Mouse (Mus musculus): ENCODE data around the gene Stx4a. TPM values are rescaled to one million over a fixed set of nuclear protein-coding genes. Genes with fewer than 3 reads are reported as not detected.
A peak's percentile ranks its signal among the peaks of the same experiment; 100 is the strongest.
"Not testable (repeated sequence)": the region's sequence is repeated elsewhere in the genome, so short reads cannot be mapped to it uniquely, and the experiment has no call there.

The Stx4a gene
- polyA plus RNA-seq, 1 experiment from 2014 or later = 48.1 TPM

DNA sequence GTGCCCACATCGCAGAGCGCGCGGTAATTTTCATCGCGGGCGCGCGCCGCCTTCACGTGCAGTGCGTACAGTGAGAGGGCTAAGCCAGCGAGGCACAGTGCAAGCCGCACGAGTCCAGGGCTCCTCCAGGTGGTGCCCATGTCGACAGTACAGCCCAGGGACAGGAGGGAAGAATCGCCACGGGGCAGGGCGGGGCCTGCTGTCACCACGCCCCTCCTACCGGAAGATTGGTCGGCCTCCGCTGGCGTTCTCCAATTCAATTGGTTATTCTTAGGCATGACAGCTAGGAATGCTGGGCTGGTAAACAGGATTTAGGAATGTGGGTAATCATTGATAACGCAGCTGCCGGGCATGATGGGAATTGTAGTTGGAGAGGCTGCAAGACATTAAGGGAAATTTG is 71.3 kb downstream of the Stx4a start, which contains the start of the genes Gm21974 and Vkorc1:
Gm21974 (minus strand) TSS at position 13 of the 400 bp plus-strand sequence.
Vkorc1 (minus strand) TSS at position 176 of the 400 bp plus-strand sequence.
- WGBS = under 1% methylated on average over 26 of the region's 26 CpGs
- ATAC-seq (ENCODE audit: insufficient read depth, low FRiP score, low read depth) = peak; percentile 95
- H3K4me2 ChIP-seq = peak within 1 kb of the TSS; percentile 85
- H3K4me1 ChIP-seq = peaks cover 12% of the 10 kb centered on the region
- peak within 1 kb of the TSS; percentile 61 for H3K9ac ChIP-seq
- H3K27ac ChIP-seq = peak within 1 kb of the TSS; percentile 88
- no peaks in the 10 kb centered on the region for H3K27me3 ChIP-seq (replicated peaks)
- H3K9me3 ChIP-seq = no peaks in the 10 kb centered on the region
- peaks cover 13% of the 10 kb centered on the region for H3K36me3 ChIP-seq
- peak within 1 kb of the TSS; percentile 74 for H3K4me3 ChIP-seq (replicated peaks)

DNA sequence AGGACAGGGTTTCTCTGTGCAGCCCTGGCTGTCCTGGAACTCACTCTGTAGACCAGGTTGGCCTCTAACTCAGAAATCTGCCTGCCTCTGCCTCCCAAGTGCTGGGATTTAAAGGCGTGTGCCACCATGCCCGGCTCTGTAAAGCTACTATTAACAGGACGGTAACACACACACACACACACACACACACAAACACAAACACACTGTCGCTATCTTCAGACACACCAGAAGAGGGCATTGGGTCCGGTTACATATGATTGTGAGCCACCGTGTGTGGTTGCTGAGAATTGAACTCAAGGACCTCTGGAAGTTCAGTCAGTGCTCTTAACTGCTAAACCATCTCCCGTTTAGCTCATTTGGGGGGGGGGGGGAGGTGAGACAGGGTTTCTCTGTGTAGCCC is 71.8 kb downstream of the Stx4a start:
- peak overlapping the region; percentile 22; the same call in 1 of the 2 replicates for H3K27ac ChIP-seq
- H3K4me2 ChIP-seq = peak overlapping the region; percentile 85
- H3K4me1 ChIP-seq = peaks cover 12% of the 10 kb centered on the region
- WGBS = 62% methylated on average over 7 of the region's 7 CpGs
- not testable (repeated sequence) for ATAC-seq (ENCODE audit: insufficient read depth, low FRiP score, low read depth); H3K9me3 ChIP-seq; H3K9ac ChIP-seq; H3K27me3 ChIP-seq (replicated peaks)
- peaks cover 13% of the 10 kb centered on the region for H3K36me3 ChIP-seq
- peak overlapping the region; percentile 74 for H3K4me3 ChIP-seq (replicated peaks)

DNA sequence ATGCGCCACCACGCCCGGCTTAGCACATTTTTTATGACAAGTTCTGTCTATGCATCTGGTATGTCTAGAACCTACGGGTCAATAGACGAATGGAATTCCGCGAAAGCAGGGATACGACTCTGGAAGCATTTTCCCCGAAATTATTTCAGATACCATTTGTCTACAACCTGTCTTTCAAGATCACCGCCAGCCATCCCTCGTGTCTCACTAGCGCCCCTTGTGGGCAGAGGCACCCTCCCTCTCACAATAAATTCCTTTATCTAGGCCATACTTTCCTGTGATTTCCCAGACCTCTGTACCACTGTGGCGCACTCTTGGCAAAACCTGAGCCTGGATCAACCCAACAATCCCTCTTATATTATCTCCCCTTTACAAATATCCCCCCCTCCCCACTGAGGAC is 72.3 kb downstream of the Stx4a start:
- Histone ChIP-seq H3K4me3 (replicated peaks) (no peak overlapping the region), H3K4me1 (peaks cover 12% of the 10 kb centered on the region), H3K9me3 (no peaks in the 10 kb centered on the region), H3K27ac (no peak overlapping the region), H3K9ac (no peak overlapping the region), H3K4me2 (no peak overlapping the region), H3K27me3 (replicated peaks) (no peaks in the 10 kb centered on the region), H3K36me3 (peaks cover 13% of the 10 kb centered on the region)
- WGBS = 57% methylated on average over 13 of the region's 13 CpGs
- ATAC-seq (ENCODE audit: insufficient read depth, low FRiP score, low read depth) = no peak

DNA sequence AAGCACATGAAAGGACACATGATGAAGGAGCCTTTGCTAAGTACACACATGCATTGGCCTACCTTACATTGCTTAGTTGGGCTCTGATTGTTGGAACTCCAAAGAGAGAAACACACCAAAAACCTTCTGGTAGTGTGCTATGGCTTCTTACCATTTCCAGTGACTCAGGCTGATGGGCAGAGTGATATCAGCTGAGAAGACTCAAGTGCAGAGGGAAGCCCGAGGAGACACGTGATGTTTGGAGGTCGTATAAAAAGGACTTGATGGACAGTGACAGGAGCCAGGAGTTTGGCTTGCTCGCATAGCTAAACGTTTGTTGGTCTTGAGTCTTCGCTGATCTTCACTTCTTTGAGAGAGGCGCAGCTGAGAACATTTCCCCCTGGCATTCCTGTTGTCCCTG is 73.4 kb downstream of the Stx4a start:
- H3K27me3 ChIP-seq (replicated peaks) = no peaks in the 10 kb centered on the region
- WGBS = 88% methylated on average over 7 of the region's 7 CpGs
- no peak for ATAC-seq (ENCODE audit: insufficient read depth, low FRiP score, low read depth)
- H3K4me1 ChIP-seq = peaks cover 12% of the 10 kb centered on the region
- no peak overlapping the region for H3K4me3 ChIP-seq (replicated peaks)
- no peak overlapping the region for H3K4me2 ChIP-seq
- H3K9ac ChIP-seq = no peak overlapping the region
- H3K27ac ChIP-seq = no peak overlapping the region
- no peaks in the 10 kb centered on the region for H3K9me3 ChIP-seq
- peaks cover 13% of the 10 kb centered on the region for H3K36me3 ChIP-seq

DNA sequence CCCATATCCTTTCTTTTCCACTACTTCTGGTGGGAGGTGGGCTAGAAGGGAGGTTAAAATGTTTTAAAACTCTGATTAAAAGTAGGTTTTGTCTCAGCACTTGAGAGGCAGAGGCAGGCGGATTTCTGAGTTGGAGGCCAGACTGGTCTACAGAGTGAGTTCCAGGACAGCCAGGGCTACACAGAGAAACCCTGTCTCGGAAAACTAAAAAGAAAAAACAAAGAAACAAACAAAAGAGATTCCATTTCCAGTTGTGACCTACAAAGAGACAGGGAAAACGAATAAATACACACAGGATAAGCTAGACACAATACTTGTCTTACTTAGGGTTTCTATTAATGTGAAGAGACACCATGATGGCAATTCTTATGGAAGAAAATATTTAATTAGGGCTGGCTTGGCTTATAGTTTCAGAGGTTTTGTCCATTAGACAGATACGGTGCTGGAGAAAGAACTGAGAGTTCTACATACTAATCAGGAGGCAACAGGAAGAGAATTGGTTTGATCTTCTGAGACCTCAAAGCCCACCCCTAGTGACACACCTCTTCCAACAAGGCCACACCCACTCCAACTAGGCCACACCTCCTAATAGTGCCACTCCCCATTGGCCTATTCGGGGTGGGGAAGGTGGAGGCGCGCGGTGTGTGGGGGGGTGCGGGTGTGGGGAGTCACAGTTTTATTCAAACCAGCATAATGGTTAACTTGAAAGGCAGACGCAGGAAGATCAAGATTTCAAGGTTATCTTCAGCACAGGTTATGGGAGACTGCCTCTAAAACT is 74.3 kb downstream of the Stx4a start:
- H3K27me3 ChIP-seq (replicated peaks) = no peaks in the 10 kb centered on the region
- no peak overlapping the region for H3K9ac ChIP-seq
- 0 out of 2 replicates have a peak, but pooled peaks cover 6% of the 10 kb centered on the region for H3K36me3 ChIP-seq
- H3K4me2 ChIP-seq = no peak overlapping the region
- no peak for ATAC-seq (ENCODE audit: insufficient read depth, low FRiP score, low read depth)
- no peak overlapping the region for H3K4me3 ChIP-seq (replicated peaks)
- no peaks in the 10 kb centered on the region for H3K9me3 ChIP-seq
- H3K4me1 ChIP-seq = peaks cover 12% of the 10 kb centered on the region
- WGBS = 31% methylated on average over 10 of the region's 10 CpGs
- peak overlapping the region; percentile 71; the same call in 1 of the 2 replicates for H3K27ac ChIP-seq

Other genes with a start within 250 kb of the Stx4a start
- gene Ccdc189, start 235.7 kb upstream of the Stx4a start, polyA plus RNA-seq (2015; fragmentation: Nextera tagmentation; extraction: Ambion mirVana) = 5.8 and 7.2 TPM in 2 replicates
- 37.8 and 42.0 TPM in 2 replicates for gene Rnf40, start 235.5 kb upstream of the Stx4a start, polyA plus RNA-seq (2015; fragmentation: Nextera tagmentation; extraction: Ambion mirVana)
- 9.4 and 10.3 TPM in 2 replicates for gene Zfp629, start 208.5 kb upstream of the Stx4a start, polyA plus RNA-seq (2015; fragmentation: Nextera tagmentation; extraction: Ambion mirVana)
- 59.3 and 63.4 TPM in 2 replicates for gene Bcl7c, start 115.4 kb upstream of the Stx4a start, polyA plus RNA-seq (2015; fragmentation: Nextera tagmentation; extraction: Ambion mirVana)
- gene Ctf1, start 111.6 kb upstream of the Stx4a start, polyA plus RNA-seq (2015; fragmentation: Nextera tagmentation; extraction: Ambion mirVana) = 15.6 and 17.0 TPM in 2 replicates
- gene Ctf2, start 92.1 kb upstream of the Stx4a start, polyA plus RNA-seq (2015; fragmentation: Nextera tagmentation; extraction: Ambion mirVana) = 0.24 and 0.26 TPM in 2 replicates
- 3.8 and 4.8 TPM in 2 replicates for gene Fbxl19, start 79.8 kb upstream of the Stx4a start, polyA plus RNA-seq (2015; fragmentation: Nextera tagmentation; extraction: Ambion mirVana)
- 29.2 and 29.6 TPM in 2 replicates for gene Orai3, start 54.5 kb upstream of the Stx4a start, polyA plus RNA-seq (2015; fragmentation: Nextera tagmentation; extraction: Ambion mirVana)
- gene Setd1a, start 47.6 kb upstream of the Stx4a start, polyA plus RNA-seq (2015; fragmentation: Nextera tagmentation; extraction: Ambion mirVana) = 21.1 and 25.0 TPM in 2 replicates
- not detected in 2 replicates for gene Gm49388, start 38.7 kb upstream of the Stx4a start, polyA plus RNA-seq (2015; fragmentation: Nextera tagmentation; extraction: Ambion mirVana)
- gene Hsd3b7, start 23.7 kb upstream of the Stx4a start, polyA plus RNA-seq (2015; fragmentation: Nextera tagmentation; extraction: Ambion mirVana) = 27.4 and 31.8 TPM in 2 replicates
- gene Stx1b, start 255 bp downstream of the Stx4a start, polyA plus RNA-seq (2015; fragmentation: Nextera tagmentation; extraction: Ambion mirVana) = 3.2 and 3.4 TPM in 2 replicates
- gene Zfp646, start 51.9 kb downstream of the Stx4a start, polyA plus RNA-seq (2015; fragmentation: Nextera tagmentation; extraction: Ambion mirVana) = 9.1 and 10.9 TPM in 2 replicates
- gene Zfp668, start 52.5 kb downstream of the Stx4a start, polyA plus RNA-seq (2015; fragmentation: Nextera tagmentation; extraction: Ambion mirVana) = 14.6 and 16.7 TPM in 2 replicates
- gene Prss53, start 66.7 kb downstream of the Stx4a start, polyA plus RNA-seq (2015; fragmentation: Nextera tagmentation; extraction: Ambion mirVana) = 1.7 and 1.8 TPM in 2 replicates
- gene Gm21974, start 71.2 kb downstream of the Stx4a start, polyA plus RNA-seq (2015; fragmentation: Nextera tagmentation; extraction: Ambion mirVana) = not detected in 2 replicates
- 186 and 190 TPM in 2 replicates for gene Vkorc1, start 71.3 kb downstream of the Stx4a start, polyA plus RNA-seq (2015; fragmentation: Nextera tagmentation; extraction: Ambion mirVana)
- 145 and 157 TPM in 2 replicates for gene Bckdk, start 79.8 kb downstream of the Stx4a start, polyA plus RNA-seq (2015; fragmentation: Nextera tagmentation; extraction: Ambion mirVana)
- gene Kat8, start 88.2 kb downstream of the Stx4a start, polyA plus RNA-seq (2015; fragmentation: Nextera tagmentation; extraction: Ambion mirVana) = 35.0 and 35.6 TPM in 2 replicates
- gene Prss8, start 105.8 kb downstream of the Stx4a start, polyA plus RNA-seq (2015; fragmentation: Nextera tagmentation; extraction: Ambion mirVana) = 61.2 and 70.2 TPM in 2 replicates
- 10.8 and 10.9 TPM in 2 replicates for gene Prss36, start 122.4 kb downstream of the Stx4a start, polyA plus RNA-seq (2015; fragmentation: Nextera tagmentation; extraction: Ambion mirVana)
- 367 and 393 TPM in 2 replicates for gene Fus, start 143.2 kb downstream of the Stx4a start, polyA plus RNA-seq (2015; fragmentation: Nextera tagmentation; extraction: Ambion mirVana)
- 177 and 185 TPM in 2 replicates for gene Pycard, start 169.6 kb downstream of the Stx4a start, polyA plus RNA-seq (2015; fragmentation: Nextera tagmentation; extraction: Ambion mirVana)
- 0.09 and 0.41 TPM in 2 replicates for gene Trim72, start 179.7 kb downstream of the Stx4a start, polyA plus RNA-seq (2015; fragmentation: Nextera tagmentation; extraction: Ambion mirVana)
- 3.5 and 3.6 TPM in 2 replicates for gene Itgam, start 238.3 kb downstream of the Stx4a start, polyA plus RNA-seq (2015; fragmentation: Nextera tagmentation; extraction: Ambion mirVana)
- gene Gm49368, start 238.4 kb downstream of the Stx4a start, polyA plus RNA-seq (2015; fragmentation: Nextera tagmentation; extraction: Ambion mirVana) = not detected in 2 replicates